Mouse (Mus musculus) ES-E14 (cell line): ENCODE data around the gene Rtp3.
A peak's percentile ranks its signal among the peaks of the same experiment; 100 is the strongest.

Experiments used
- CHD2 ChIP-seq: IDR thresholded peaks from 2 replicates; pipeline ENCODE4 v1.6.1; 2014; ENCODE audit warnings: mild to moderate bottlenecking, low read depth, low read length, inconsistent platforms
- MAFK ChIP-seq: IDR thresholded peaks from 2 replicates; pipeline ENCODE4 v1.6.1; 2014; ENCODE audit warnings: mild to moderate bottlenecking, low read depth, low read length, inconsistent platforms; ENCODE audit not compliant: insufficient read depth

GRCm38 (mm10) chr9:110951866-110952265 is 38.5 kb downstream of the Rtp3 start:
- TF ChIP-seq CHD2 (peak; percentile 50; the same call in 1 of the 2 replicates), MAFK (no peak)
